In the genomic region with DNA sequence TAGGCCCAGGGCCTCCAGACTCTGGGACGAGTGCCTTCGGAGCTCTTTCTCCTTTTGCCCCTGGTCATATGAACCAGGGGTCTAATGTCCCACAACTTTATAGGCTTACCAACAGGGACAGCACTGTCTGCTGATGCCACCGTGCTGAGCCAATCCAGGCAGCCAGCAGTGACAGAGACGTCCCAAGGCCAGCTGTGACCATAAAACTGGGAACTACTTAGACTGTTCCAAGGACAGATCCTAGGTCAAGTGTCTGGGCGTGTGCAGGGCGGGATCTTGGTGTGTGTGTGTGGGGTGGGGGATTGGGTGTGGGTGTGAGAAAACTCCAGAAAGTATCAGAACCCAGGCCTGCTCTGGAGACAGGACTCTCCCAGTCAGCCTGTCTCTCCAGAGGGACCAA, we compare ENCODE assay signal across 15 mouse cellular contexts. TPM values are rescaled to one million over a fixed set of nuclear protein-coding genes. Genes with fewer than 3 reads are reported as not detected.
DNase-seq lines count a peak whose midpoint lies in the region; ATAC-seq and TF ChIP-seq lines count a peak whose summit lies in the region.
"Had no signal": no experiment of that assay in that cellular context is flagged by ENCODE, and none has a peak within 500 bp of the region (broad histone marks: within the 10 kb centered on the region; RNA-seq: fewer than 3 reads in every experiment).

No protein-coding gene starts in this region.

- no peak overlapping the region for H3K4me2 ChIP-seq in forebrain, embryonic 11.5 days (ENCODE audit: low read depth, low read length, severe bottlenecking)
- no peak overlapping the region for H3K4me2 ChIP-seq in forebrain, embryonic 15.5 days (replicated peaks)
- no peak overlapping the region for H3K4me2 ChIP-seq in hindbrain, embryonic 16.5 days (ENCODE audit: low read length)

- TF ChIP-seq POLR2A in testis, adult 2 months (IDR thresholded peaks at IDR 0.05; ENCODE audit: control insufficient read depth, low read depth, low read length), result no peak

- H3K9me3 ChIP-seq in forebrain, embryonic 11.5 days (ENCODE audit: control insufficient read depth, low read length), result no peaks in the 10 kb centered on the region
- H3K9me3 ChIP-seq in forebrain, embryonic 15.5 days, result no peaks in the 10 kb centered on the region
- no peaks in the 10 kb centered on the region for H3K9me3 ChIP-seq in hindbrain, embryonic 10.5 days
- no peaks in the 10 kb centered on the region for H3K9me3 ChIP-seq in hindbrain, embryonic 16.5 days (ENCODE audit: control insufficient read depth, low read length)

- WGBS in forebrain, embryonic 11.5 days, result 74% methylated on average over 6 of the region's 6 CpGs
- 80% methylated on average over 6 of the region's 6 CpGs for WGBS in forebrain, embryonic 15.5 days
- 75% methylated on average over 6 of the region's 6 CpGs for WGBS in hindbrain, embryonic 10.5 days
- 78% methylated on average over 6 of the region's 6 CpGs for WGBS in hindbrain, embryonic 16.5 days

- peaks cover 18% of the 10 kb centered on the region; the same call in 1 of the 2 replicates for H3K27me3 ChIP-seq in forebrain, embryonic 11.5 days (ENCODE audit: control insufficient read depth, insufficient read depth, low read length)
- H3K27me3 ChIP-seq in forebrain, embryonic 15.5 days, result no peaks in the 10 kb centered on the region
- peaks cover 80% of the 10 kb centered on the region for H3K27me3 ChIP-seq in hindbrain, embryonic 10.5 days (ENCODE audit: insufficient read depth, poor library complexity, severe bottlenecking)
- 0 out of 2 replicates have a peak, but pooled peaks cover 2% of the 10 kb centered on the region for H3K27me3 ChIP-seq in hindbrain, embryonic 16.5 days (replicated peaks; ENCODE audit: control insufficient read depth, insufficient read depth, low read length)
- H3K27me3 ChIP-seq in testis, adult 2 months (ENCODE audit: control insufficient read depth, insufficient read depth, low read length), result no peaks in the 10 kb centered on the region; the same call in 1 of the 2 replicates

- no peak for DNase-seq in forebrain, embryonic 11.5 days (ENCODE audit: low spot score)
- DNase-seq in hindbrain, embryonic 10.5 days (ENCODE audit: low spot score), result no peak
- no peak for DNase-seq in testis, postnatal 10 days (ENCODE audit: low spot score)
- DNase-seq in spleen, postnatal 4 days (ENCODE audit: low spot score in 2 of 2), result no peak
- DNase-seq in layer of hippocampus, postnatal 14 days (ENCODE audit: low spot score in 2 of 2), result no peak
- DNase-seq: cerebellum, adult 8-10 months; heart, postnatal 10 days; lung, adult 18-20 months; right cerebral cortex, adult 18-20 months; thymus, adult 18-20 months had no signal

- no peak overlapping the region for H3K4me3 ChIP-seq in forebrain, embryonic 11.5 days (ENCODE audit: low read depth, low read length)
- H3K4me3 ChIP-seq in forebrain, embryonic 15.5 days, result no peak overlapping the region
- peak overlapping the region; percentile 32; the same call in 1 of the 2 replicates for H3K4me3 ChIP-seq in hindbrain, embryonic 10.5 days
- H3K4me3 ChIP-seq in hindbrain, embryonic 16.5 days (ENCODE audit: low read length), result no peak overlapping the region
- no peak overlapping the region for H3K4me3 ChIP-seq in testis, adult 2 months (ENCODE audit: control insufficient read depth, low read depth, low read length)

- TF ChIP-seq CTCF in testis, adult 2 months (IDR thresholded peaks at IDR 0.05; ENCODE audit: control insufficient read depth, insufficient read depth, insufficient replicate concordance, low read depth, low read length), result no peak

- peaks cover 30% of the 10 kb centered on the region for H3K4me1 ChIP-seq in forebrain, embryonic 11.5 days (replicated peaks; ENCODE audit: control insufficient read depth, insufficient read depth, low read length)
- peaks cover 42% of the 10 kb centered on the region for H3K4me1 ChIP-seq in forebrain, embryonic 15.5 days
- peaks cover 63% of the 10 kb centered on the region for H3K4me1 ChIP-seq in hindbrain, embryonic 10.5 days (replicated peaks)
- peaks cover 15% of the 10 kb centered on the region for H3K4me1 ChIP-seq in hindbrain, embryonic 16.5 days (ENCODE audit: control insufficient read depth, insufficient read depth, low read depth, low read length)
- peaks cover 22% of the 10 kb centered on the region for H3K4me1 ChIP-seq in testis, adult 2 months (ENCODE audit: control insufficient read depth, insufficient read depth, low read length)

- peak overlapping the region; percentile 37; the same call in 1 of the 2 replicates for H3K9ac ChIP-seq in forebrain, embryonic 11.5 days (ENCODE audit: low read length)
- H3K9ac ChIP-seq in forebrain, embryonic 15.5 days (replicated peaks), result no peak overlapping the region
- no peak overlapping the region for H3K9ac ChIP-seq in hindbrain, embryonic 16.5 days (ENCODE audit: low read depth, low read length)

- no peak; the same call in 1 of the 2 replicates for ATAC-seq in forebrain, embryonic 11.5 days (replicated peaks; ENCODE audit: low FRiP score)
- no peak for ATAC-seq in forebrain, embryonic 15.5 days (replicated peaks)
- ATAC-seq in hindbrain, embryonic 16.5 days, result no peak
- ATAC-seq: inflammation-experienced regulatory T-cells, adult 6 months had no signal

- H3K36me3 ChIP-seq in forebrain, embryonic 11.5 days (ENCODE audit: control insufficient read depth, insufficient read depth, low read length), result no peaks in the 10 kb centered on the region
- no peaks in the 10 kb centered on the region for H3K36me3 ChIP-seq in forebrain, embryonic 15.5 days
- no peaks in the 10 kb centered on the region for H3K36me3 ChIP-seq in hindbrain, embryonic 10.5 days
- no peaks in the 10 kb centered on the region for H3K36me3 ChIP-seq in hindbrain, embryonic 16.5 days (ENCODE audit: control insufficient read depth, insufficient read depth, low read length)
- no peaks in the 10 kb centered on the region for H3K36me3 ChIP-seq in testis, adult 2 months (ENCODE audit: control insufficient read depth, insufficient read depth, low read length)

- peak overlapping the region; percentile 46; the same call in 1 of the 2 replicates for H3K27ac ChIP-seq in forebrain, embryonic 11.5 days (ENCODE audit: low read depth, low read length)
- H3K27ac ChIP-seq in forebrain, embryonic 15.5 days (replicated peaks), result no peak overlapping the region
- peak overlapping the region; percentile 88 for H3K27ac ChIP-seq in hindbrain, embryonic 10.5 days
- no peak overlapping the region for H3K27ac ChIP-seq in hindbrain, embryonic 16.5 days (ENCODE audit: low read depth, low read length)
- H3K27ac ChIP-seq in testis, adult 2 months (ENCODE audit: control insufficient read depth, insufficient read depth, low read depth, low read length), result peak overlapping the region; percentile 19
- H3K27ac ChIP-seq: macrophage had no signal

RNA-seq across cellular contexts. Expression of a gene that starts 35.2 kb away (rescaled TPM):
- polyA plus RNA-seq in forebrain, embryonic 11.5 days (2014; fragmentation: Nextera tagmentation; extraction: Ambion mirVana), result 238 and 256 TPM in 2 replicates
- 232 and 233 TPM in 2 replicates for polyA plus RNA-seq in forebrain, embryonic 15.5 days (2015; fragmentation: Nextera tagmentation; extraction: Ambion mirVana)
- 273 and 309 TPM in 2 replicates for polyA plus RNA-seq in hindbrain, embryonic 10.5 days (2016; fragmentation: Nextera tagmentation; extraction: Ambion mirVana)
- 246 and 249 TPM in 2 replicates for polyA plus RNA-seq in hindbrain, embryonic 16.5 days (2015; fragmentation: Nextera tagmentation; extraction: Ambion mirVana)
- 49.4 and 49.9 TPM in 2 replicates for polyA plus RNA-seq in testis, adult 2 months (2012; rRNA removed)
- total RNA-seq in layer of hippocampus, postnatal 14 days (2021), result 100 to 1,000 TPM; 278 to 289 TPM

RNA-seq across cellular contexts. Expression of a gene that starts 46.5 kb away (rescaled TPM):
- 678 and 706 TPM in 2 replicates for polyA plus RNA-seq in forebrain, embryonic 11.5 days (2014; fragmentation: Nextera tagmentation; extraction: Ambion mirVana)
- polyA plus RNA-seq in forebrain, embryonic 15.5 days (2015; fragmentation: Nextera tagmentation; extraction: Ambion mirVana), result 656 and 676 TPM in 2 replicates
- polyA plus RNA-seq in hindbrain, embryonic 10.5 days (2016; fragmentation: Nextera tagmentation; extraction: Ambion mirVana), result 914 and 944 TPM in 2 replicates
- polyA plus RNA-seq in hindbrain, embryonic 16.5 days (2015; fragmentation: Nextera tagmentation; extraction: Ambion mirVana), result 1,071 and 1,270 TPM in 2 replicates
- 117 and 148 TPM in 2 replicates for polyA plus RNA-seq in testis, adult 2 months (2012; rRNA removed)
- total RNA-seq in layer of hippocampus, postnatal 14 days (2021), result 100 to 1,000 TPM; 973 to 982 TPM

Comparison
In these comparisons a context has a peak if more than half of its experiments do, and no peak if none do; other contexts are left out.
1. H3K27ac ChIP-seq: peak in forebrain, embryonic 11.5 days (single experiment), hindbrain, embryonic 10.5 days (single experiment) and testis, adult 2 months (single experiment); none in forebrain, embryonic 15.5 days (single experiment) and hindbrain, embryonic 16.5 days (single experiment).